Mouse (Mus musculus): Measurements from ENCODE around the gene Olfr463.

DNA sequence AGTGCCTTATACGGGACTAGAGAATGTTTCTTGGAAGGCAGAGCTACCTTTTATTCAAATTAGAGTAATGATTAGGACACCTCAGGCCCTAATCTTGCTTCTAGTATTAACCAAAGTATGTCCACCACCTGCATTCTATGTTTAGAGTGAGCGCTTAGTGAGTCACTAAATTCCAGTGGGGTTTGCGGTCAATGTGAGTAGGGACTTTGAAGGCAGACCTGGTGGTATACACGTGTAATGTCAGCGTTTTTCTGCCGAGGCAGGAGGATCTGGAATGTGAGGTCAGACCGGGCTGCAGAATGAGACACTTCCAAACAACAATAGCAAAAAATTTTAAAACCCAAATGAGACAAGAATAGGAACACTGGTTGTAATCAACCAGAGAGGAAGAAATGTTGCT is 42.6 kb downstream of the Olfr463 start:
- TF ChIP-seq EP300 (IDR thresholded peaks at IDR 0.05; ENCODE audit: low read depth), result no peak
- TF ChIP-seq CTCF (IDR thresholded peaks at IDR 0.05; ENCODE audit: low read depth), result no peak

Measured in liver, postnatal 0 days (tissue).